Mouse (Mus musculus) limb, embryonic 13.5 days (tissue): Measurements from ENCODE around the gene Arhgap19. TPM values are rescaled to one million over a fixed set of nuclear protein-coding genes. Genes with fewer than 3 reads are reported as not detected.
A peak's percentile ranks its signal among the peaks of the same experiment; 100 is the strongest.
"Not testable (repeated sequence)": the region's sequence is repeated elsewhere in the genome, so short reads cannot be mapped to it uniquely, and the experiment has no call there.

Source experiments
- ATAC-seq: fragments of 200-750 bp; cut with Nextera tagmentation; 2 replicates; pipeline ENCODE4 v1.8.0; 2017; ENCODE audit warnings: low read depth, moderate number of reproducible peaks, moderate TSS enrichment; ENCODE audit not compliant: low FRiP score
- H3K27ac ChIP-seq: fragments of 300-500 bp; sonication (generic); 2 replicates; pipeline ENCODE4 v1.5.1; 2015; ENCODE audit warnings: inconsistent platforms, mild to moderate bottlenecking, moderate library complexity
- H3K27me3 ChIP-seq: fragments of 300-500 bp; sonication (generic); 2 replicates; pipeline ENCODE4 v1.6.1; 2015; ENCODE audit warnings: mild to moderate bottlenecking, inconsistent platforms
- H3K36me3 ChIP-seq: fragments of 300-500 bp; sonication (generic); 2 replicates; pipeline ENCODE4 v1.6.1; 2015; ENCODE audit warnings: inconsistent platforms, mild to moderate bottlenecking, moderate library complexity
- H3K4me1 ChIP-seq: fragments of 300-500 bp; sonication (generic); 2 replicates; pipeline ENCODE4 v1.6.1; 2015; ENCODE audit warnings: inconsistent platforms
- H3K4me2 ChIP-seq: fragments of 300-500 bp; sonication (generic); replicated peaks from 2 replicates; pipeline ENCODE4 v1.6.1; 2015; ENCODE audit warnings: inconsistent platforms, mild to moderate bottlenecking, moderate library complexity
- H3K4me3 ChIP-seq: fragments of 300-500 bp; sonication (generic); 2 replicates; pipeline ENCODE4 v1.5.1; 2015; ENCODE audit warnings: moderate library complexity, mild to moderate bottlenecking, inconsistent platforms
- H3K9ac ChIP-seq: fragments of 300-500 bp; sonication (generic); 2 replicates; pipeline ENCODE4 v1.6.1; 2015; ENCODE audit warnings: mild to moderate bottlenecking, inconsistent platforms
- H3K9me3 ChIP-seq: fragments of 300-500 bp; sonication (generic); 2 replicates; pipeline ENCODE4 v1.6.1; 2016; ENCODE audit warnings: inconsistent platforms
- WGBS: fragments of 180-500 bp; shearing (Covaris S2); methylation state at CpG from one replicate; pipeline ENCODE4 v1.1.7; 2015; 5-methylcytosine and 5-hydroxymethylcytosine counted together
- polyA plus RNA-seq: library from polyadenylated mRNA; unstranded; fragments of >200 nt; fragmentation: Nextera tagmentation; extraction: Ambion mirVana; gene quantifications from 2 replicates; pipeline ENCODE4 v1.2.1, GENCODE M21; 2015

Gene Arhgap19
- polyA plus RNA-seq = 21.6 and 23.1 TPM in 2 replicates

GRCm38 (mm10) chr19:41801742-41802369 is at the start of gene Arhgap19:
Gene Arhgap19 (minus strand): TSS chr19:41802047.
- no peaks in the 10 kb centered on the region for H3K27me3 ChIP-seq
- H3K4me2 ChIP-seq = peak within 1 kb of the TSS; percentile 80
- peak within 1 kb of the TSS; percentile 91 for H3K4me3 ChIP-seq
- H3K9me3 ChIP-seq = peaks cover 8% of the 10 kb centered on the region
- ATAC-seq = peak; percentile 100
- H3K27ac ChIP-seq = peak within 1 kb of the TSS; percentile 67
- H3K9ac ChIP-seq = peak within 1 kb of the TSS; percentile 86
- WGBS = under 1% methylated on average over 48 of the region's 48 CpGs
- H3K36me3 ChIP-seq = no peaks in the 10 kb centered on the region
- peaks cover 15% of the 10 kb centered on the region for H3K4me1 ChIP-seq

GRCm38 (mm10) chr19:41850719-41851543 is 49.1 kb upstream of the Arhgap19 start:
- WGBS = 22% methylated on average over 14 of the region's 14 CpGs
- Histone ChIP-seq H3K36me3 (no peaks in the 10 kb centered on the region), H3K27ac (peak overlapping the region; percentile 56; the same call in 1 of the 2 replicates), H3K9ac (no peak overlapping the region), H3K4me2 (peak overlapping the region; percentile 27), H3K27me3 (peaks cover 12% of the 10 kb centered on the region), H3K9me3 (no peaks in the 10 kb centered on the region), H3K4me3 (no peak overlapping the region), H3K4me1 (peaks cover 30% of the 10 kb centered on the region)
- ATAC-seq = no peak

GRCm38 (mm10) chr19:41850021-41850718 is 48.3 kb upstream of the Arhgap19 start:
- H3K4me1 ChIP-seq = peaks cover 30% of the 10 kb centered on the region
- H3K9ac ChIP-seq = no peak overlapping the region
- no peaks in the 10 kb centered on the region for H3K36me3 ChIP-seq
- WGBS = 15% methylated on average over 6 of the region's 6 CpGs
- H3K9me3 ChIP-seq = no peaks in the 10 kb centered on the region
- ATAC-seq = no peak
- peaks cover 20% of the 10 kb centered on the region for H3K27me3 ChIP-seq
- peak overlapping the region; percentile 27 for H3K4me2 ChIP-seq
- H3K27ac ChIP-seq = peak overlapping the region; percentile 56; the same call in 1 of the 2 replicates
- no peak overlapping the region for H3K4me3 ChIP-seq

- Histone ChIP-seq H3K4me2 (peak within 1 kb of the TSS; percentile 99), H3K27ac (peak within 1 kb of the TSS; percentile 72; the same call in 1 of the 2 replicates), H3K4me3 (peak within 1 kb of the TSS; percentile 79), H3K36me3 (no peaks in the 10 kb centered on the region), H3K4me1 (peaks cover 30% of the 10 kb centered on the region), H3K9me3 (no peaks in the 10 kb centered on the region), H3K27me3 (peaks cover 23% of the 10 kb centered on the region), H3K9ac (peak within 1 kb of the TSS; percentile 76)
- WGBS = under 1% methylated on average over 72 of the region's 72 CpGs
- ATAC-seq = peak; percentile 96
These were observed 46.4 kb upstream of the Arhgap19 start, which contains the start of gene Frat2 for GRCm38 (mm10) chr19:41847992-41848851. Gene Frat2 (minus strand): TSS chr19:41848132.

GRCm38 (mm10) chr19:41847614-41847991 is 45.8 kb upstream of the Arhgap19 start:
- Histone ChIP-seq H3K27me3 (peaks cover 23% of the 10 kb centered on the region), H3K4me3 (peak overlapping the region; percentile 79), H3K4me1 (peaks cover 30% of the 10 kb centered on the region), H3K27ac (peak overlapping the region; percentile 48; the same call in 1 of the 2 replicates), H3K9ac (peak overlapping the region; percentile 76), H3K4me2 (peak overlapping the region; percentile 99)
- WGBS = under 1% methylated on average over 53 of the region's 53 CpGs
- not testable (repeated sequence) for H3K36me3 ChIP-seq, H3K9me3 ChIP-seq, ATAC-seq

- no peak for ATAC-seq
- peak overlapping the region; percentile 76 for H3K9ac ChIP-seq
- H3K9me3 ChIP-seq = no peaks in the 10 kb centered on the region
- H3K27me3 ChIP-seq = peaks cover 23% of the 10 kb centered on the region
- H3K4me1 ChIP-seq = peaks cover 30% of the 10 kb centered on the region
- H3K4me3 ChIP-seq = peak overlapping the region; percentile 79
- no peaks in the 10 kb centered on the region for H3K36me3 ChIP-seq
- under 1% methylated on average over 63 of the region's 64 CpGs for WGBS
- peak overlapping the region; percentile 48; the same call in 1 of the 2 replicates for H3K27ac ChIP-seq
- peak overlapping the region; percentile 99 for H3K4me2 ChIP-seq
These were observed 45.3 kb upstream of the Arhgap19 start for GRCm38 (mm10) chr19:41847091-41847581.

- Histone ChIP-seq H3K9me3 (no peaks in the 10 kb centered on the region), H3K4me3 (peak overlapping the region; percentile 79), H3K27me3 (peaks cover 23% of the 10 kb centered on the region), H3K36me3 (no peaks in the 10 kb centered on the region), H3K4me2 (peak overlapping the region; percentile 99), H3K9ac (peak overlapping the region; percentile 76), H3K27ac (no peak overlapping the region), H3K4me1 (peaks cover 30% of the 10 kb centered on the region)
- no peak for ATAC-seq
- 18% methylated on average over 21 of the region's 21 CpGs for WGBS
These were observed 44.7 kb upstream of the Arhgap19 start for GRCm38 (mm10) chr19:41846366-41847090.

- peaks cover 11% of the 10 kb centered on the region for H3K4me1 ChIP-seq
- no peak overlapping the region for H3K27ac ChIP-seq
- no peak for ATAC-seq
- no peak overlapping the region for H3K9ac ChIP-seq
- 85% methylated on average over 6 of the region's 6 CpGs for WGBS
- peaks cover 27% of the 10 kb centered on the region for H3K27me3 ChIP-seq
- no peaks in the 10 kb centered on the region for H3K9me3 ChIP-seq
- H3K36me3 ChIP-seq = no peaks in the 10 kb centered on the region
- no peak overlapping the region for H3K4me3 ChIP-seq
- no peak overlapping the region for H3K4me2 ChIP-seq
These were observed 42.5 kb upstream of the Arhgap19 start for GRCm38 (mm10) chr19:41844345-41844744.

GRCm38 (mm10) chr19:41842706-41843105 is 40.9 kb upstream of the Arhgap19 start:
- ATAC-seq = no peak
- Histone ChIP-seq H3K27ac (no peak overlapping the region), H3K4me2 (no peak overlapping the region), H3K4me1 (peaks cover 11% of the 10 kb centered on the region), H3K4me3 (no peak overlapping the region), H3K27me3 (peaks cover 41% of the 10 kb centered on the region), H3K9me3 (no peaks in the 10 kb centered on the region), H3K9ac (no peak overlapping the region), H3K36me3 (no peaks in the 10 kb centered on the region)
- 79% methylated on average over 4 of the region's 4 CpGs for WGBS

- H3K36me3 ChIP-seq = no peaks in the 10 kb centered on the region
- H3K4me2 ChIP-seq = no peak overlapping the region
- H3K27me3 ChIP-seq = peaks cover 43% of the 10 kb centered on the region
- no peak for ATAC-seq
- no peak overlapping the region for H3K9ac ChIP-seq
- no peak overlapping the region for H3K4me3 ChIP-seq
- H3K27ac ChIP-seq = no peak overlapping the region
- 77% methylated on average over 4 of the region's 4 CpGs for WGBS
- H3K9me3 ChIP-seq = no peaks in the 10 kb centered on the region
- peaks cover 11% of the 10 kb centered on the region for H3K4me1 ChIP-seq
These were observed 40.3 kb upstream of the Arhgap19 start for GRCm38 (mm10) chr19:41842196-41842595.
